In genomic region chr6:51456198-51456597, GRCm38 (mm10) we compare ENCODE assay signal across 32 mouse cellular contexts. TPM values are rescaled to one million over a fixed set of nuclear protein-coding genes. Genes with fewer than 3 reads are reported as not detected.
DNase-seq lines count a peak whose midpoint lies in the region; ATAC-seq and TF ChIP-seq lines count a peak whose summit lies in the region.
"Had no signal": no experiment of that assay in that cellular context is flagged by ENCODE, and none has a peak within 500 bp of the region (broad histone marks: within the 10 kb centered on the region; RNA-seq: fewer than 3 reads in every experiment).

No protein-coding gene starts in this region.

- H3K9ac ChIP-seq in midbrain, embryonic 13.5 days (replicated peaks): no peak overlapping the region
- H3K9ac ChIP-seq in embryonic facial prominence, embryonic 14.5 days (ENCODE audit: low read depth, low read length): no peak overlapping the region
- H3K9ac ChIP-seq: embryonic facial prominence, embryonic 15.5 days; forebrain, embryonic 12.5 days; forebrain, postnatal 0 days; hindbrain, embryonic 14.5 days; kidney, embryonic 15.5 days; liver, embryonic 13.5 days had no signal

- WGBS in midbrain, embryonic 10.5 days: 88% methylated on average over 1 of the region's 1 CpGs
- WGBS in midbrain, embryonic 13.5 days: 92% methylated on average over 1 of the region's 1 CpGs
- WGBS in embryonic facial prominence, embryonic 14.5 days: 56% methylated on average over 1 of the region's 1 CpGs
- 74% methylated on average over 1 of the region's 1 CpGs for WGBS in thymus, adult 2 months

- no peak for TF ChIP-seq POLR2A in myocyte (IDR thresholded peaks at IDR 0.05; ENCODE audit: insufficient read length, low read depth)
- no peak for TF ChIP-seq POLR2A in thymus, adult 2 months (IDR thresholded peaks at IDR 0.05; ENCODE audit: control insufficient read depth, extremely low read depth, insufficient read depth, low read length, poor library complexity)

- H3K79me2 ChIP-seq in myocyte (ENCODE audit: control insufficient read depth, insufficient read depth): peaks cover under 1% of the 10 kb centered on the region

- no peaks in the 10 kb centered on the region for H3K9me3 ChIP-seq in midbrain, embryonic 10.5 days (replicated peaks)
- H3K9me3 ChIP-seq in midbrain, embryonic 13.5 days: no peaks in the 10 kb centered on the region
- no peaks in the 10 kb centered on the region for H3K9me3 ChIP-seq in embryonic facial prominence, embryonic 14.5 days (ENCODE audit: control insufficient read depth, low read length)
- H3K9me3 ChIP-seq: embryonic facial prominence, embryonic 15.5 days; forebrain, embryonic 12.5 days; kidney, embryonic 15.5 days; liver, embryonic 13.5 days; megakaryocyte, embryonic 14.5 days had no signal

- no peak overlapping the region for H3K4me3 ChIP-seq in midbrain, embryonic 10.5 days
- no peak overlapping the region for H3K4me3 ChIP-seq in midbrain, embryonic 13.5 days (replicated peaks)
- no peak overlapping the region for H3K4me3 ChIP-seq in embryonic facial prominence, embryonic 14.5 days (ENCODE audit: low read depth, low read length)
- H3K4me3 ChIP-seq in myocyte: no peak overlapping the region
- H3K4me3 ChIP-seq in thymus, adult 2 months (ENCODE audit: control insufficient read depth, insufficient read depth, low read length): no peak overlapping the region
- H3K4me3 ChIP-seq: embryonic facial prominence, embryonic 15.5 days; forebrain, embryonic 12.5 days; kidney, embryonic 15.5 days; layer of hippocampus, adult 2 months; liver, embryonic 13.5 days; megakaryocyte, embryonic 14.5 days had no signal

- no peaks in the 10 kb centered on the region for H3K27me3 ChIP-seq in midbrain, embryonic 10.5 days (ENCODE audit: low read depth, poor library complexity, severe bottlenecking)
- no peaks in the 10 kb centered on the region for H3K27me3 ChIP-seq in midbrain, embryonic 13.5 days
- no peaks in the 10 kb centered on the region for H3K27me3 ChIP-seq in embryonic facial prominence, embryonic 14.5 days (replicated peaks; ENCODE audit: control insufficient read depth, insufficient read depth, low read length)
- no peaks in the 10 kb centered on the region for H3K27me3 ChIP-seq in myocyte (ENCODE audit: control insufficient read depth, insufficient read depth, insufficient read length)
- no peaks in the 10 kb centered on the region for H3K27me3 ChIP-seq in thymus, adult 2 months (ENCODE audit: control insufficient read depth, insufficient read depth, low read length)
- H3K27me3 ChIP-seq: embryonic facial prominence, embryonic 15.5 days; forebrain, embryonic 12.5 days; kidney, embryonic 15.5 days; liver, embryonic 13.5 days; Patski had no signal

- peaks cover 36% of the 10 kb centered on the region for H3K36me3 ChIP-seq in midbrain, embryonic 10.5 days
- peaks cover 33% of the 10 kb centered on the region for H3K36me3 ChIP-seq in midbrain, embryonic 13.5 days
- peaks cover 36% of the 10 kb centered on the region for H3K36me3 ChIP-seq in embryonic facial prominence, embryonic 14.5 days (ENCODE audit: control insufficient read depth, insufficient read depth, low read length)
- H3K36me3 ChIP-seq in myocyte (ENCODE audit: control insufficient read depth, insufficient read depth): peaks cover 28% of the 10 kb centered on the region
- H3K36me3 ChIP-seq in thymus, adult 2 months (ENCODE audit: control insufficient read depth, insufficient read depth, low read length): peaks cover 41% of the 10 kb centered on the region

- no peak overlapping the region for H3K4me2 ChIP-seq in midbrain, embryonic 13.5 days (replicated peaks)
- no peak overlapping the region for H3K4me2 ChIP-seq in embryonic facial prominence, embryonic 14.5 days (ENCODE audit: low read depth, low read length)
- no peak overlapping the region for H3K4me2 ChIP-seq in myocyte (ENCODE audit: low read depth)
- H3K4me2 ChIP-seq: embryonic facial prominence, embryonic 15.5 days; forebrain, embryonic 12.5 days; hindbrain, embryonic 14.5 days; kidney, embryonic 15.5 days; liver, embryonic 13.5 days had no signal

- no peak for ATAC-seq in midbrain, embryonic 13.5 days
- ATAC-seq in embryonic facial prominence, embryonic 14.5 days (ENCODE audit: low read depth): no peak
- ATAC-seq: forebrain, postnatal 0 days; lung, postnatal 0 days; midbrain, embryonic 16.5 days; Patski had no signal

- no peak overlapping the region for H3K27ac ChIP-seq in midbrain, embryonic 10.5 days (replicated peaks)
- no peak overlapping the region for H3K27ac ChIP-seq in midbrain, embryonic 13.5 days
- H3K27ac ChIP-seq in embryonic facial prominence, embryonic 14.5 days (replicated peaks; ENCODE audit: low read depth, low read length): peak overlapping the region; percentile 44
- H3K27ac ChIP-seq in thymus, adult 2 months (ENCODE audit: control insufficient read depth, insufficient read depth, low read length): no peak overlapping the region
- H3K27ac ChIP-seq: embryonic facial prominence, embryonic 15.5 days; forebrain, embryonic 12.5 days; hindbrain, embryonic 14.5 days; kidney, embryonic 15.5 days; layer of hippocampus, adult 2 months; liver, embryonic 13.5 days; stomach, postnatal 0 days had no signal

- DNase-seq in midbrain, embryonic 10.5 days (ENCODE audit: low spot score): peak; percentile 12
- peak; percentile 20 for DNase-seq in Muller cell, postnatal 12 days (ENCODE audit: inconsistent ontology term)
- DNase-seq in embryonic facial prominence, embryonic 14.5 days (ENCODE audit: low spot score): no peak
- no peak for DNase-seq in thymus, adult 2 months
- no peak for DNase-seq in kidney, adult 9 months
- DNase-seq: adrenal gland, postnatal 10 days; B cell, adult 2 months; cerebellum, adult 8-10 months; cerebellum, postnatal 25 days; forebrain, postnatal 0 days; heart, postnatal 14 days; kidney, adult 11 months; kidney, postnatal 25 days; liver, embryonic 13.5 days; lung, adult 18-20 months; lung, postnatal 4 days; right cerebral cortex, adult 18-20 months; spleen, adult 18-20 months; thymus, adult 18-20 months; thymus, postnatal 36 days had no signal

- no peak for TF ChIP-seq CTCF in thymus, adult 2 months (IDR thresholded peaks at IDR 0.05; ENCODE audit: borderline replicate concordance, control insufficient read depth, extremely low read depth, insufficient read depth, low read length, poor library complexity)

- H3ac ChIP-seq in myocyte (ENCODE audit: control insufficient read depth, insufficient read length): no peak overlapping the region

- H3K4me1 ChIP-seq in midbrain, embryonic 10.5 days: no peaks in the 10 kb centered on the region
- no peaks in the 10 kb centered on the region for H3K4me1 ChIP-seq in midbrain, embryonic 13.5 days (replicated peaks)
- no peaks in the 10 kb centered on the region for H3K4me1 ChIP-seq in embryonic facial prominence, embryonic 14.5 days (ENCODE audit: control insufficient read depth, insufficient read depth, low read length)
- no peaks in the 10 kb centered on the region for H3K4me1 ChIP-seq in thymus, adult 2 months (replicated peaks; ENCODE audit: control insufficient read depth, insufficient read depth, low read length)
- H3K4me1 ChIP-seq: embryonic facial prominence, embryonic 15.5 days; forebrain, embryonic 12.5 days had no signal

TF ChIP-seq in myocyte, 11 proteins besides CTCF, POLR2A, EP300 and RAD21:
- TF ChIP-seq TCF3 (IDR thresholded peaks at IDR 0.05; ENCODE audit: insufficient read length, low read depth): no peak
- no peak for TF ChIP-seq MYOD1 (IDR thresholded peaks at IDR 0.05; ENCODE audit: control insufficient read depth in 1 of 3, insufficient read length in 2 of 3, low read depth in 2 of 3)
- TF ChIP-seq POLR2AphosphoS2 (IDR thresholded peaks at IDR 0.05; ENCODE audit: insufficient read length, low read depth): peak; percentile 82

RNA-seq across cellular contexts. Expression of gene Hnrnpa2b1, which starts 13.5 kb away (rescaled TPM):
- 2,311 and 2,476 TPM in 2 replicates for polyA plus RNA-seq in midbrain, embryonic 10.5 days (2016; fragmentation: Nextera tagmentation; extraction: Ambion mirVana)
- 2,073 and 2,164 TPM in 2 replicates for polyA plus RNA-seq in midbrain, embryonic 13.5 days (2015; fragmentation: Nextera tagmentation; extraction: Ambion mirVana)
- polyA plus RNA-seq in embryonic facial prominence, embryonic 14.5 days (2014; fragmentation: Nextera tagmentation; extraction: Ambion mirVana): 930 and 1,017 TPM in 2 replicates
- 275 TPM for polyA plus RNA-seq in myocyte (2012; fragmentation: generic; extraction: Trizol)
- 154 and 162 TPM in 2 replicates for polyA plus RNA-seq in thymus, adult 2 months (2012; rRNA removed)

RNA-seq across cellular contexts. Expression of gene Cbx3, which starts 14.0 kb away (rescaled TPM):
- 692 and 722 TPM in 2 replicates for polyA plus RNA-seq in midbrain, embryonic 10.5 days (2016; fragmentation: Nextera tagmentation; extraction: Ambion mirVana)
- polyA plus RNA-seq in midbrain, embryonic 13.5 days (2015; fragmentation: Nextera tagmentation; extraction: Ambion mirVana): 593 and 670 TPM in 2 replicates
- 411 and 425 TPM in 2 replicates for polyA plus RNA-seq in embryonic facial prominence, embryonic 14.5 days (2014; fragmentation: Nextera tagmentation; extraction: Ambion mirVana)
- polyA plus RNA-seq in myocyte (2012; fragmentation: generic; extraction: Trizol): 35.6 TPM
- 20.5 and 24.4 TPM in 2 replicates for polyA plus RNA-seq in thymus, adult 2 months (2012; rRNA removed)

RNA-seq across cellular contexts. Expression of gene Nfe2l3, which starts 23.7 kb away (rescaled TPM):
- 1.3 and 3.3 TPM in 2 replicates for polyA plus RNA-seq in midbrain, embryonic 10.5 days (2016; fragmentation: Nextera tagmentation; extraction: Ambion mirVana)
- polyA plus RNA-seq in midbrain, embryonic 13.5 days (2015; fragmentation: Nextera tagmentation; extraction: Ambion mirVana): 4.6 and 6.4 TPM in 2 replicates
- polyA plus RNA-seq in embryonic facial prominence, embryonic 14.5 days (2014; fragmentation: Nextera tagmentation; extraction: Ambion mirVana): 4.0 and 4.1 TPM in 2 replicates
- polyA plus RNA-seq in myocyte (2012; fragmentation: generic; extraction: Trizol): 0.06 TPM
- polyA plus RNA-seq in thymus, adult 2 months (2012; rRNA removed): 10.5 and 11.8 TPM in 2 replicates

Comparison
In these comparisons a context has a peak if more than half of its experiments do, and no peak if none do; other contexts are left out.
1. DNase-seq: peak in midbrain, embryonic 10.5 days (single experiment) and Muller cell, postnatal 12 days (single experiment); none in embryonic facial prominence, embryonic 14.5 days (single experiment), thymus, adult 2 months (single experiment) and kidney, adult 9 months (single experiment).
2. RNA of gene Cbx3, which starts 14.0 kb away (polyA plus RNA-seq): 692 to 722 TPM in midbrain, embryonic 10.5 days, 593 to 670 TPM in midbrain, embryonic 13.5 days and 411 to 425 TPM in embryonic facial prominence, embryonic 14.5 days; 35.6 TPM in myocyte (single experiment) and 20.5 to 24.4 TPM in thymus, adult 2 months; every median in the first group is over 10 times any median in the second.